Mouse (Mus musculus): Measurements from ENCODE around the gene Pla2g15.

DNA sequence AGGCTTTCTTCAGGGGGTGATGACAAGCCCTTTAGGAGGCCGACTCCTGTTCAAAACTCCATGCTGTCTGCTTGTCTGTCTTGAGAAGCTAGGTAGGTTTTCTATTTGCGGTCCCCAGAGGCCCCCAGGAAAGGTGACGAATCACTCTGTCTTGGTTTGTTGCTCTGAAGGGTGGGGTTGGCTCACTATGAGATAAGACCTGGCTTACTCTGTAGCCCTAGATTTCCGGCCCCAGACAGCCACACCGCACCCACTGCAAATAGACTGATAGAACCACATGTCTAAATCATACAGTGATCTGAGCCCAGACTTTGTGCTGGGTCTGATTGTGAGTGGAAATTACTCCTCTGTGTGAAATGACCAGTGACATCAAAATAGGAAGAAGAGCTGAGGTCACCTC, 41.4 kb downstream of the Pla2g15 start:
- no peak for TF ChIP-seq CTCF (conservative IDR thresholded peaks at IDR 0.05; ENCODE audit: insufficient read depth, insufficient read length, low read depth, low read length)
- TF ChIP-seq POLR2A (IDR thresholded peaks at IDR 0.05; ENCODE audit: low read depth, low read length) = no peak
